Mouse (Mus musculus): ENCODE measurements around the gene Frmd4a.

Frmd4a gene

GRCm38 (mm10) chr2:4267377-4267776, 249.9 kb downstream of the Frmd4a start:
- in situ Hi-C loops (cut with MboI; ENCODE audit: unreplicated experiment in 2 of 2) = no loop called here

- in situ Hi-C loops (cut with MboI; ENCODE audit: unreplicated experiment in 2 of 2) = no loop called here
These were observed 265.3 kb downstream of the Frmd4a start for GRCm38 (mm10) chr2:4282777-4283176.

- in situ Hi-C loops (cut with MboI; ENCODE audit: unreplicated experiment in 2 of 2) = no loop called here
These were observed 268.3 kb downstream of the Frmd4a start for GRCm38 (mm10) chr2:4285693-4286291.

GRCm38 (mm10) chr2:4286390-4286901, 268.9 kb downstream of the Frmd4a start:
- in situ Hi-C loops (cut with MboI; ENCODE audit: unreplicated experiment in 2 of 2) = no loop called here

- in situ Hi-C loops (cut with MboI; ENCODE audit: unreplicated experiment in 2 of 2) = no loop called here
These were observed 273.0 kb downstream of the Frmd4a start for GRCm38 (mm10) chr2:4290475-4290874.

GRCm38 (mm10) chr2:4291100-4291499, 273.6 kb downstream of the Frmd4a start:
- in situ Hi-C loops (cut with MboI; ENCODE audit: unreplicated experiment in 2 of 2) = no loop called here

- in situ Hi-C loops (cut with MboI; ENCODE audit: unreplicated experiment in 2 of 2) = no loop called here
These were observed 274.2 kb downstream of the Frmd4a start for GRCm38 (mm10) chr2:4291671-4292070.

GRCm38 (mm10) chr2:4293726-4294125, 276.2 kb downstream of the Frmd4a start:
- in situ Hi-C loops (cut with MboI; ENCODE audit: unreplicated experiment in 2 of 2) = no loop called here

- in situ Hi-C loops (cut with MboI; ENCODE audit: unreplicated experiment in 2 of 2) = no loop called here
These were observed 278.1 kb downstream of the Frmd4a start for GRCm38 (mm10) chr2:4295641-4296040.

- in situ Hi-C loops (cut with MboI; ENCODE audit: unreplicated experiment in 2 of 2) = no loop called here
These were observed 279.4 kb downstream of the Frmd4a start for GRCm38 (mm10) chr2:4296881-4297280.

GRCm38 (mm10) chr2:4298325-4299215, 281.1 kb downstream of the Frmd4a start:
- in situ Hi-C loops (cut with MboI; ENCODE audit: unreplicated experiment in 2 of 2) = no loop called here

- in situ Hi-C loops (cut with MboI; ENCODE audit: unreplicated experiment in 2 of 2) = no loop called here
These were observed 282.1 kb downstream of the Frmd4a start for GRCm38 (mm10) chr2:4299593-4299992.

- in situ Hi-C loops (cut with MboI; ENCODE audit: unreplicated experiment in 2 of 2) = no loop called here
These were observed 282.9 kb downstream of the Frmd4a start for GRCm38 (mm10) chr2:4300383-4300811.

- in situ Hi-C loops (cut with MboI; ENCODE audit: unreplicated experiment in 2 of 2) = no loop called here
These were observed 283.3 kb downstream of the Frmd4a start for GRCm38 (mm10) chr2:4300816-4301215.

GRCm38 (mm10) chr2:4301256-4301655, 283.7 kb downstream of the Frmd4a start:
- in situ Hi-C loops (cut with MboI; ENCODE audit: unreplicated experiment in 2 of 2) = no loop called here

- in situ Hi-C loops (cut with MboI; ENCODE audit: unreplicated experiment in 2 of 2) = no loop called here
These were observed 284.2 kb downstream of the Frmd4a start for GRCm38 (mm10) chr2:4301692-4302091.

GRCm38 (mm10) chr2:4302119-4302518, 284.6 kb downstream of the Frmd4a start:
- in situ Hi-C loops (cut with MboI; ENCODE audit: unreplicated experiment in 2 of 2) = no loop called here

- in situ Hi-C loops (cut with MboI; ENCODE audit: unreplicated experiment in 2 of 2) = no loop called here
These were observed 289.6 kb downstream of the Frmd4a start for GRCm38 (mm10) chr2:4307076-4307475.

GRCm38 (mm10) chr2:4314545-4314944, 297.0 kb downstream of the Frmd4a start:
- in situ Hi-C loops (cut with MboI; ENCODE audit: unreplicated experiment in 2 of 2) = no loop called here

- in situ Hi-C loops (cut with MboI; ENCODE audit: unreplicated experiment in 2 of 2) = no loop called here
These were observed 299.1 kb downstream of the Frmd4a start for GRCm38 (mm10) chr2:4316589-4316988.

GRCm38 (mm10) chr2:4318134-4318533, 300.6 kb downstream of the Frmd4a start:
- in situ Hi-C loops (cut with MboI; ENCODE audit: unreplicated experiment in 2 of 2) = no loop called here

Measured in v-Abl transformed pro-B cells (cell line).